Mouse (Mus musculus) yolk sac, embryonic 10.5 days (tissue): ENCODE measurements at regions not wholly inside any gene's neighbourhood (a gene's known extent, or its start where the extent isn't known, plus 50 kb on each side); places are given as distances from the start of the nearest gene placed in this dataset.
"Not testable (repeated sequence)": the region's sequence is repeated elsewhere in the genome, so short reads cannot be mapped to it uniquely, and the experiment has no call there.

Experiments
- DNase-seq: peaks from one replicate; pipeline ENCODE4 v3.0.0-alpha.2; 2017; ENCODE audit warnings: low spot score

- peak; percentile 75 for DNase-seq
These were observed 983.8 kb downstream of the 4930447A16Rik start for GRCm38 (mm10) chr15:38409168-38409567.

GRCm38 (mm10) chr15:38410462-38410861, 985.1 kb downstream of the 4930447A16Rik start:
- no peak for DNase-seq

- DNase-seq, result peak; percentile 46
These were observed 987.1 kb downstream of the 4930447A16Rik start for GRCm38 (mm10) chr15:38412481-38412880.

DNA sequence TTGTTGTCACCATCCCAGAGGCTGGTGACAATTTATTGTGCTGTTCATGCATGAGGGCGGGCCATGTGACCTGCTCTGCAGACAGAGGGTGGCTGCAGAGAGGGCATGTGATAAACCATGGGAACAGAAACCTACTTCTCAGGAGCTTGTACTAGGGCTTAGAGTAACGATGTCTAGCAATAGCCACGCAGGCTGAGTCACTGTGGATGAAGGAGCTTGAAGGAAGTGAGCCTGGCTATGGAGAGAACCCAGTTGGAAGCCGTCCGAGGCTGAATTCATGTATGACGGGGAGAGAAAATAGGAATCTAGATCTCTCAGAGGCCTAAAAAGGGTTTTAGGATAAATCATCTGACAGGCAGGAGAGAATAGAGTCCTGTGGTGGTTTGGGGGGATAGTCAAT, 988.0 kb downstream of the 4930447A16Rik start:
- DNase-seq, result no peak

- DNase-seq, result no peak
These were observed 989.1 kb downstream of the 4930447A16Rik start for GRCm38 (mm10) chr15:38414318-38415090.

DNA sequence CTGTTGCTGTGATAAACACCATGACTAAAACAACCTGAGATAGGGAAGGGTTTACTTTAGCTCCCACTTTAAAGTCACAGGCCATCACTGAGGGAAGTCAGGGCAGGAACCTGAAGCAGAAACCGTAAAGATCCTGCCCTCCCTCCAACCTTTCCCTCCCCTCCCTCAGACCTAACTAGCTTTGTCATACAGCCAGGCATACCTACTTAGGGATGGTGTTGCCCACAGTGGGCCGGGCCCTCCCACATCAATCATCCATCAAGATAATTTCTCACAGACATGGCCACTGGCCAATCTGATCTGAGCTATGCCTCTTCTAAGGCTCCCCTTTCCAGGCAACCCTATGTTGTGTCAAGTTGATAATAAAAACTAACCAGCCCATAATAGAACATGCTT, 989.7 kb downstream of the 4930447A16Rik start:
- DNase-seq, result no peak

DNA sequence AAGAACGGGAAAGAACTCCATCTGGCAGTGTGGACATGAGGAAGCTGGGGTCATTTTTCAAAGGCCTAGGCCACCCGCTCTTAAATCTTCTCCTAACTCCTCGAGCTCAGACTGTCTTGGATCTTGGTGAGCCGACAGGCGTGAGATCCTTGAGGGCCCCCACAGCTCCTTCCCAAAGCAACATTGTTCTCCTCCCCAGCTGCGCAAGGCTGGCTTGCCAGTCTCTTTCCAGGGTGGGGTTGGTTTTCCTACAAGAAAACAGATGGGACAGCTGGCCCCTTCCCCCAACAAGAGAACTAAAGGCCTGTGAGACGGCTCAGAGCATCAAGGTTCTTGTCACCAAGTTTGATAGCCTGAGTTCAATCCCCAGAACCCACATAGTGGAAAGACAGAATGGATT, 994.3 kb downstream of the 4930447A16Rik start:
- DNase-seq, result no peak

GRCm38 (mm10) chr15:38420784-38421183, 995.4 kb downstream of the 4930447A16Rik start:
- DNase-seq, result no peak

DNA sequence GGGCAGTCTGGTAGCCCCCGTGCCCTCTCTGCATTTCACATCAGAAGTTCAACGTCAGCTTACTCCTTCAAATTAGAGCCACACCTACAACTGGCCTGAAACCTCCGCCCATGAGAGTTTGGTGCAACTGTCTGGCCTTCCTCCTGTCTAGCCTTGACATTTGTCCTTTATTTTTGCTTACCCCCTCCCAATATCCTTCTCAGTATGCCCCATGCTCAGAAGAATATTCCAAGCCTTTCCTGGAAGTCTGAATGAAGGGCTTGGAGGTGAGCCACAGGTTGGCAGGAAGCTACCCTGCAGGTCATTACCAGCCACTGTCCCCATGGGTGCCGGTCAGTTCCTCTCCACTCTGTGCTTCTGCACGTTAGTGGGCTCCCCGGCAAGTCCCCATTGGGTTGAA, 997.4 kb downstream of the 4930447A16Rik start:
- no peak for DNase-seq

DNA sequence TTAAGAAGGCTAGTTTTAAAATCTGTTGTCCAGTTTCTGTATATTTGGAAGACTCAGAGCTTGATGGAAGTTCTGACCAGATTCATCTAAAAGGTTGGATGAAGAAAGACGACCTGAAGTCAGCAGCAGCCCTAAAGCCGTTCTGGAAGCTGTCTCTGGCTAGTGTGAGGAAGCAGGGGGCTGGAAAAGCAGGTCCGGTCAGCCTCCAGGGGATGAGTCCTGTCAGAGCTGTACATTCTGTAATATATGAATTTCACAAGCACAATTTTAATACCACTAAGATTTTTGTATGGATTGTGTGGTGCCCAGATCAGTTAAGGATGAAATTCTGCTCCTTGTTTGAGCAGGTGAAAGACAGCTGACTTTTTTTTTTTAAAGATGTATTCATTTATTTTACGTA, 1000.2 kb downstream of the 4930447A16Rik start:
- no peak for DNase-seq

GRCm38 (mm10) chr15:38427966-38428365, 1002.6 kb downstream of the 4930447A16Rik start:
- DNase-seq, result no peak

GRCm38 (mm10) chr15:38431668-38432067, 1006.3 kb downstream of the 4930447A16Rik start:
- DNase-seq, result no peak

- no peak for DNase-seq
These were observed 1008.0 kb downstream of the 4930447A16Rik start for GRCm38 (mm10) chr15:38433386-38433785.

DNA sequence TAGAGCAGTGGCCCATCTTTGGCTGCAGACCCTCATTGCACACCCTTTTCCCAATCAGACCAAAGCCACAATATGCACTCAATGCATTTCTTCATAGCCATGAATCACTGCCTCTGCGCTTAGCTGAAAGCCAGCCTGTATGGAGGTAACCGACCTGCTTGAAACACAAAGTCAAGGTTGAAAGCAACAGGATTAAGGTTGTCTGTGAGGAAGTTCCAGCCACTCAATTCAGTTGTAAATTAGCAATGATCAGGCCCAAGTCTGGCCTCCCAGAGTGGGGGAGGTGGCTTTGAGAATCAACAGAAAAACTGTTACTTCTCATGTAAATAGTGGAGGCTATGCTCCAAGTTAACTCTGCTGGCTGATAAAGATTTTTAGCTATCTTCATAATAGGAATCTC, 1008.9 kb downstream of the 4930447A16Rik start:
- not testable (repeated sequence) for DNase-seq
